Mouse (Mus musculus) brain, adult 2 months (tissue): ENCODE measurements around the gene Ucp1.

Experiments used
- DNase-seq: peaks from one replicate; pipeline ENCODE4 v3.0.0; 2011; ENCODE audit warnings: low read depth, low spot score

The Ucp1 gene

GRCm38 (mm10) chr8:83331899-83332697, 41.9 kb downstream of the Ucp1 start, which contains the start of gene Elmod2:
Gene Elmod2, minus strand, starts transcription at chr8:83332486.
- peak; percentile 97 for DNase-seq

DNA sequence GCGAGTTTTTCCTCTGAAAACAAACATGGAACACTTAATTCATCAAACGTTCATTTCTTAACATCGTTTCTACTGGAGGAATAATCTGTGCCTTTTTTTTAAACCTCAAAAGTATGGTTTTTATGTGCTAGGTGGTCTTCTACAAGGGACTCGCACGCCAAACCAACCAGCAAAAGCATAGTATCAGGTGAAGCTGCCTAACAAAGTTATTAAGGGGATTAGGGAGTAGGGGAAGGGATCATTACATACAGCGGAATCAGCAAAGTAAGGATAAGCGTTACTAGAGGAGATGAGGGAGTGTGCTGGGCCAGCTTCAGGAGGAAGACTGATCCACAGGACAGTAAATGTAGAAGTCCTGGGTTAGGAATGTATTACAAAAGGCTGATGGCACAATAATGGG, 42.7 kb downstream of the Ucp1 start:
- DNase-seq: no peak

DNA sequence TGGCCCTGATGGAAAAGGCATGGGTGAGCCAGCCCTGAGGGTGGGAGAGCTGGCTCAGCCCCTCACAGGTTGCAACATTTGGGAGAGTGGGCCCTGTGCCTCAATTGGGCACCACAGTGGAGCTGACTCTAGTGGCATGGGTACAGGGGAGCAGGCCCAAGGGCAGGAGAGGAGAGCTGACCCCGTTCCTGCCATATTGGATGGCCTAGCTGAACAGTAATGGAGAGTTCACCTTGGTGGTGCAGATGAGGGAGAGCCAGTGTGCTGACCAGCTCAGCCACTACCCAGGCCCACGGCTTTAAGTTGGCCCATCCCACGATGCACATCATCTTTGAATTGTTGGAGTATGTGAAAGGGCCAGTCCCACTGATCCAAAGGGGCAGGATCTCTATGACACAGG, 51.9 kb downstream of the Ucp1 start:
- no peak for DNase-seq

GRCm38 (mm10) chr8:83342693-83343092, 52.5 kb downstream of the Ucp1 start:
- DNase-seq: peak; percentile 48
